Mouse (Mus musculus) heart, embryonic 12.5 days (tissue): Measurements from ENCODE around the gene Zbtb12. TPM values are rescaled to one million over a fixed set of nuclear protein-coding genes. Genes with fewer than 3 reads are reported as not detected.

Experiments
- ATAC-seq: fragments of 200-750 bp; cut with Nextera tagmentation; 2 replicates; pipeline ENCODE4 v1.8.0; 2017; ENCODE audit warnings: moderate TSS enrichment, moderate library complexity; ENCODE audit not compliant: insufficient number of reproducible peaks, low FRiP score
- H3K27ac ChIP-seq: fragments of 300-500 bp; sonication (generic); 2 replicates; pipeline ENCODE4 v1.5.1; 2016; ENCODE audit warnings: mild to moderate bottlenecking, moderate library complexity; ENCODE audit not compliant: poor library complexity, severe bottlenecking
- H3K27me3 ChIP-seq: fragments of 300-500 bp; sonication (generic); replicated peaks from 2 replicates; pipeline ENCODE4 v1.6.1; 2016; ENCODE audit warnings: mild to moderate bottlenecking, moderate library complexity
- H3K36me3 ChIP-seq: fragments of 300-500 bp; sonication (generic); 2 replicates; pipeline ENCODE4 v1.6.1; 2016; ENCODE audit warnings: mild to moderate bottlenecking, moderate library complexity
- H3K4me1 ChIP-seq: fragments of 300-500 bp; sonication (generic); replicated peaks from 2 replicates; pipeline ENCODE4 v1.6.1; 2016; ENCODE audit warnings: mild to moderate bottlenecking
- H3K4me2 ChIP-seq: fragments of 300-500 bp; sonication (generic); 2 replicates; pipeline ENCODE4 v1.6.1; 2016; ENCODE audit warnings: mild to moderate bottlenecking, moderate library complexity
- H3K4me3 ChIP-seq: fragments of 300-500 bp; sonication (generic); 2 replicates; pipeline ENCODE4 v1.5.1; 2016; ENCODE audit warnings: mild to moderate bottlenecking
- H3K9ac ChIP-seq: fragments of 300-500 bp; sonication (generic); 2 replicates; pipeline ENCODE4 v1.6.1; 2016; ENCODE audit warnings: mild to moderate bottlenecking, moderate library complexity
- H3K9me3 ChIP-seq: fragments of 300-500 bp; sonication (generic); replicated peaks from 2 replicates; pipeline ENCODE4 v1.6.1; 2016; ENCODE audit warnings: mild to moderate bottlenecking, moderate library complexity
- WGBS: fragments of 180-500 bp; shearing (Covaris S2); methylation state at CpG from one replicate; pipeline ENCODE4 v1.1.7; 2016; 5-methylcytosine and 5-hydroxymethylcytosine counted together
- polyA plus RNA-seq: library from polyadenylated mRNA; unstranded; fragments of >200 nt; fragmentation: Nextera tagmentation; extraction: Ambion mirVana; gene quantifications from 2 replicates; pipeline ENCODE4 v1.2.1, GENCODE M21; 2016

Zbtb12 gene
- polyA plus RNA-seq, 1 experiment from 2014 or later = 2.8 TPM

DNA sequence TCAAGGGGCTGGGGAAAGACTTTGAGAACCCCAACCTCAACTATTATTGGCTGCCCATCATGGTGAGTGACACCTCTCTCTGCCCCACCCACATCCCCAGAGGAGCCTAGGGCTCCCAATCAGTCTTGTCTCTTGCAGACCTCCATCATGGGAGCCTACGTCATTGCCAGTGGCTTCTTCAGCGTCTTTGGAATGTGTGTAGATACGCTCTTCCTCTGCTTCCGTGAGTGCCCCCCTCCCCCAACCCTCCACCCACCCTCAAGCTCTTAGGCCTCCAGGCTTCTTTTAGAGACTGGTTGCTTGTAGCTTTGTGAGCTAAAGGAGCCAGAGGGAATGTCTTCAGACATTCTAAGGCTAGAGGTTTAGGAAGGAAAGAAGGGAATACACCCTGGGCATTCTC, 49.6 kb downstream of the Zbtb12 start:
- Histone ChIP-seq H3K27ac (no peak overlapping the region), H3K27me3 (no peaks in the 10 kb centered on the region), H3K4me3 (no peak overlapping the region), H3K4me1 (peaks cover 14% of the 10 kb centered on the region), H3K9ac (no peak overlapping the region), H3K36me3 (peaks cover 2% of the 10 kb centered on the region; the same call in 1 of the 2 replicates), H3K4me2 (no peak overlapping the region), H3K9me3 (no peaks in the 10 kb centered on the region)
- ATAC-seq = no peak
- WGBS = 42% methylated on average over 4 of the region's 4 CpGs

DNA sequence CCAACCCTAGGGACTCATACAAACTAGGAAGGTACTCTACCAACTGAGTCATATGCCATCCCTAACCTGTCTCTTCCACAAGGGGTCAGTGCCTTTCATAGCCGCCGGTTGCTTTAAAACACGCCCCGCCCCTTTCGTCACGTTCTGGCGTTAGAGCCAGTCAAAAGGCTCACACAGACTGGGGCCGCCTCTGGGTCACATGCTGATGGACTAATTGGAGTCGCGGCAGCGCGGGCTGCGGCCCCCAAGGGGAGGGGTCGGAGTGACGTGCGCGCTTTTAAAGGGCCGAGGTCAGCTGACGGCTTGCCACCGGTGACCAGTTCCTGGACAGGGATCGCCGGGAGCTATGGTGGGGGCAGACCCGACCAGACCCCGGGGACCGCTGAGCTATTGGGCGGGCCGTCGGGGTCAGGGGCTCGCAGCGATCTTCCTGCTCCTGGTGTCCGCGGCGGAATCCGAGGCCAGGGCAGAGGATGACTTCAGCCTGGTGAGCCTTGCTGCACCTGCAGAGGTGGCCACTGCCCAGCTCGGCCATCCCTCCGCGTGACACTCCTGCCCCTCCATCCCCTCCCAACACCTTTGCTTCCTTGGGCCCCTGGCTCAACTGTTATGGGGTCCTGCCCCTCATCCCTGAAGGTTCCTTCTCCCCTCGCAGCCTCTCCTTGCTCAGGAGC, 51.9 kb downstream of the Zbtb12 start, which contains the start of gene Neu1:
Neu1 (plus strand) TSS at position 193 of the 674 bp plus-strand sequence.
- Histone ChIP-seq H3K36me3 (peaks cover 21% of the 10 kb centered on the region), H3K27me3 (no peaks in the 10 kb centered on the region), H3K4me1 (peaks cover 19% of the 10 kb centered on the region), H3K4me2 (peak within 1 kb of the TSS; percentile 90), H3K27ac (peak within 1 kb of the TSS; percentile 15; the same call in 1 of the 2 replicates), H3K4me3 (peak within 1 kb of the TSS; percentile 70), H3K9me3 (no peaks in the 10 kb centered on the region), H3K9ac (peak within 1 kb of the TSS; percentile 79)
- ATAC-seq = peak; percentile 98
- under 1% methylated on average over 38 of the region's 38 CpGs for WGBS

DNA sequence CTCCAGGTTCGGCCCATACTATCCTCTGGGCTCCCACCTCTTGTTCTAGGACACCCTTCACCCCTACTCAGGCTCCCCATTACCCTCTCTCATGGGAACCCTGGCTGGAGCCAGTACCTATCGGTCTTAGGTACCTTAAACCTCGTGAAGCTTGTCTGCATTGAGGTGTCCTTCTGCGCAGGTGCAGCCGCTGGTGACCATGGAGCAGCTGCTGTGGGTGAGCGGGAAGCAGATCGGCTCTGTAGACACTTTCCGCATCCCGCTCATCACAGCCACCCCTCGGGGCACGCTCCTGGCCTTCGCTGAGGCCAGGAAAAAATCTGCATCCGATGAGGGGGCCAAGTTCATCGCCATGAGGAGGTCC, 52.4 kb downstream of the Zbtb12 start:
- Histone ChIP-seq H3K27me3 (no peaks in the 10 kb centered on the region), H3K27ac (no peak overlapping the region), H3K4me2 (peak overlapping the region; percentile 90), H3K4me3 (peak overlapping the region; percentile 70), H3K4me1 (peaks cover 19% of the 10 kb centered on the region), H3K9ac (peak overlapping the region; percentile 79), H3K36me3 (peaks cover 21% of the 10 kb centered on the region), H3K9me3 (no peaks in the 10 kb centered on the region)
- WGBS = 15% methylated on average over 14 of the region's 14 CpGs
- peak; percentile 3; the same call in 1 of the 2 replicates for ATAC-seq

DNA sequence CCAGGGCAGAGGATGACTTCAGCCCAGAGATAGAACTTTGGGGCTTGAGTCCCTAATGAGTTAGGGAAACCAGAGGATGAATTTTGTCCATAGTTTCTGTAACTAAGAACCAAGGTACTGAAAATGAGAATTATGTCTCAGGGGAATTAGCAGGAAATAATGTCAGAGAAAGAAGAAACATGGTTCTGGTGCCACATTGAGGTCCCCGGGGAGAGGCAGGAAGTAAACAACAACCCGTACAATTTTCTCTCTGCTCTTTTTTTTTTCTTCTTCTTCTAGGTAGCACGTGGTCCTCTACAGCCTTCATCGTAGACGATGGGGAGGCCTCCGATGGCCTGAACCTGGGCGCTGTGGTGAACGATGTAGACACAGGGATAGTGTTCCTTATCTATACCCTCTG, 53.0 kb downstream of the Zbtb12 start:
- peak overlapping the region; percentile 90 for H3K4me2 ChIP-seq
- H3K27me3 ChIP-seq = no peaks in the 10 kb centered on the region
- H3K9me3 ChIP-seq = no peaks in the 10 kb centered on the region
- peak overlapping the region; percentile 79 for H3K9ac ChIP-seq
- no peak for ATAC-seq
- H3K27ac ChIP-seq = no peak overlapping the region
- H3K4me3 ChIP-seq = peak overlapping the region; percentile 70
- H3K36me3 ChIP-seq = peaks cover 23% of the 10 kb centered on the region
- H3K4me1 ChIP-seq = peaks cover 19% of the 10 kb centered on the region
- WGBS = 82% methylated on average over 8 of the region's 8 CpGs

DNA sequence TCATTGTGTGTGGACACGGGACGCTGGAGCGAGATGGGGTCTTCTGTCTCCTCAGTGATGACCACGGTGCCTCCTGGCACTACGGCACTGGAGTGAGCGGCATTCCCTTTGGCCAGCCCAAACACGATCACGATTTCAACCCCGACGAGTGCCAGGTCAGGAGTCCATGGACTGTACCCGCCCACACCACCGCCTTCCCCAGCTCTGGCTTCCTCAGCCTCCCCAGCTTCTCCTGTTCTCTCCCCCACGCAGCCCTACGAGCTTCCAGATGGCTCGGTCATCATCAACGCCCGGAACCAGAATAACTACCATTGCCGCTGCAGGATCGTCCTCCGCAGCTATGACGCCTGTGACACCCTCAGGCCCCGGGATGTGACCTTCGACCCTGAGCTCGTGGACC, 54.7 kb downstream of the Zbtb12 start:
- 72% methylated on average over 24 of the region's 24 CpGs for WGBS
- no peak overlapping the region for H3K4me3 ChIP-seq
- no peak overlapping the region for H3K4me2 ChIP-seq
- no peaks in the 10 kb centered on the region for H3K9me3 ChIP-seq
- no peak overlapping the region for H3K27ac ChIP-seq
- peaks cover 25% of the 10 kb centered on the region for H3K36me3 ChIP-seq
- H3K9ac ChIP-seq = no peak overlapping the region
- ATAC-seq = no peak
- H3K4me1 ChIP-seq = peaks cover 15% of the 10 kb centered on the region
- H3K27me3 ChIP-seq = no peaks in the 10 kb centered on the region

DNA sequence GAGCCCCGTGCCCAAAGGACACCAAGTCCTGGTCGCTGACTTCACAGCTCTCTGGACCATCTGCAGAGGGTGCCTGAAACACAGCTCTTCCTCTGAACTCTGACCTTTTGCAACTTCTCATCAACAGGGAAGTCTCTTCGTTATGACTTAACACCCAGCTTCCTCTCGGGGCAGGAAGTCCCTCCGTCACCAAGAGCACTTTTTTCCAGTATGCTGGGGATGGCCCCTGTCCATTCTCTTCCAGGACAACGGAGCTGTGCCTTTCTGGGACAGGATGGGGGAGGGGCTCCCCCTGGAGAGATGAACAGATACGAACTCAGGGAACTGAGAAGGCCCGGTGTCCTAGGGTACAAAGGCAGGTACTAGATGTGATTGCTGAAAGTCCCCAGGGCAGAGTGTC, 55.5 kb downstream of the Zbtb12 start:
- WGBS = 40% methylated on average over 8 of the region's 8 CpGs
- peaks cover 25% of the 10 kb centered on the region for H3K36me3 ChIP-seq
- H3K27ac ChIP-seq = no peak overlapping the region

DNA sequence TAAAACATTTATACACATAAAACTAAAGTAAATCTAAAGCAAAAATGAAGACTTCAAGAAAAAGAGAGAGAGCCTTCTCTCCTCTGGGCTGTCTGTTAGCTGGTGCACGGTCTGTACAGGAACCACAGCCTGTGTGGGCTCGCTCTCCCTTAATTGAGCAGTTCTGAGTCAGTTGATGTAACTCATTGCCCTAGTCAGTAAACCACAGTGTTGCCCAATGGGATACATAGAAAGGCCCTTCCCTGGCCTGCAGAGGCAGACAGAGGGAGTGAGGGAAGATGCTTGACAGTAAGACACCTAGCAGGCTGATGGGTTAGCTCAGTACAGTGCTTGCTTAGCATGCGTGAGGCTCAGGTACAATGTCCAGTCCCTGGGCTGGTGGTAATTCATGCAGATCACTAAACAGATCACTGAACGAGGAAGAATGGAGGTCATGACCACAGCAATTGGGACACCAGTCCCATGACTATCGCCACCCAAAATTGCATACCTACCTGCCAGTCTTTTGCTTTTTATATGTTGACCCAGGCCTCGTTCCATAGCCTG, 58.8 kb downstream of the Zbtb12 start:
- Histone ChIP-seq H3K4me1 (peaks cover 9% of the 10 kb centered on the region), H3K4me2 (no peak overlapping the region), H3K4me3 (no peak overlapping the region), H3K36me3 (peaks cover 25% of the 10 kb centered on the region), H3K27ac (no peak overlapping the region), H3K9ac (no peak overlapping the region), H3K27me3 (no peaks in the 10 kb centered on the region), H3K9me3 (no peaks in the 10 kb centered on the region)
- WGBS = 78% methylated on average over 6 of the region's 6 CpGs
- no peak for ATAC-seq

More for the DNA sequence above, 55.5 kb downstream of the Zbtb12 start:
- peaks cover 15% of the 10 kb centered on the region for H3K4me1 ChIP-seq
- no peaks in the 10 kb centered on the region for H3K27me3 ChIP-seq
- H3K9me3 ChIP-seq = no peaks in the 10 kb centered on the region
- no peak overlapping the region for H3K4me2 ChIP-seq
- H3K9ac ChIP-seq = 0 out of 2 replicates have a peak overlapping the region, but pooled peaks have one; percentile 13
- no peak overlapping the region for H3K4me3 ChIP-seq
- no peak for ATAC-seq

DNA sequence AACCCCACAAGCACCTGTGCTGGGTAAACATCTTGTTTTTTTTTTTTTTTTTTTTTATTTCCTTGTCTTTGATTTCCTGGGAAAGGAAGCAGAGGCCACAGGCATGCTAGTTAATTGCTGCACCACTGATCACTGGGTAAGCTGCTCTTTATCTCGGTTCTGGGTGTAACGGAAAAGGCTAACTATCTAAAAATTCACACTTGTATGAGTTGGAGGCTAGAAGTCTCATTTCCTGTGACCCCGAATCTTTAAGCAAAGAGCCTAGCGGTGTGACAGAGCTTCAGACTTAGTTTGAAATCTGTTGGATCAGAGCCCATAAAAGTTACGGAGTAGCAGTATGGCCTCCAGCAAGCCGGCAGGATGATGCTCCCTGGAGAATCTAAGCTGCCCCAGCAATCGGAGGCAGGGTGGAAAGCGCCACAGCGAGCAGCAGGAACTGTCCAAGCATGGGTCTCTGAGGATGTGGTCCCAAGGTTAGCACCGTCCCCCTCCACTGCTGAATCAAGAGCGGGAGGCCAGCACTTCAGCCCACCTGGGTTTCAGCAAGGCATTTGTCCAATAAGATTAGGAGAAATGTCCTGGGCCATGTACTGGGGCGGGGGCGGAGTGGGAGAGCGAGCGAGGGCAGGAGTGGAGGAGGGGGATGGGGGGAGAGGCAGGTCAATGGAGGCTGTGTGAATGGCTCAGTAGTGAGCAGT, 62.2 kb downstream of the Zbtb12 start:
- peak overlapping the region; percentile 59; the same call in 1 of the 2 replicates for H3K9ac ChIP-seq

DNA sequence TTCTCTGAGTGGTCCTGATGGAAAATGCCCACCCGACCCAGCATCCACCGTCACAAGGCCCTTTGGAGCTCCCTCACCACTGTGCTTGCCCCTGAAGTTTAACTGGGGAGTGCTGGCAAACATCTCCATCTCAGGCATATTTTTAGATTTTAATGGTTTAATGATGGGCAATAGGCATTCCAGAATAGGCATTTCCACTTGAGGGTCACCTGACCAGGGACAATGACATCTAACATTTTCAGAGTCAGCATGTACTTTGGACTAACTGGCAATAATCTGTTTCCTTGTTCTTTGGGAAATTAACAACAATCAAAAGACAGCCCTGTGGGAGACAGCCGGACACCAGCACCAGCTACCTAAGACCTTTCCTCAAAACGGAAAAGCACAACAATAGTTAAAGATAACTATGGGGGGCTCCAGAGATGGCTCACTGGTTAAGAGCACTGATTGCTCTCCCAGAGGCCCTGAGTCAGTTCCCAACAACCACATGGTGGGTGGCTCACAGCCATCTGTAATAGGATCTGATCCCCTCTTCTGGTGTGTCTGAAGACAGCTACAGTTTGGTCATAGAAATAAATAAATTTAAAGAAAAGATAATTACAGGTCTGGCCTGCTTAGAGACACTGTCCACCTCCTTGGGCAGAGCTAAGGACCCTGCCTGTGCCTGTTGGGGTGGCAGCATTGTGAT, 64.0 kb downstream of the Zbtb12 start:
- H3K4me3 ChIP-seq = no peak overlapping the region
- no peaks in the 10 kb centered on the region for H3K27me3 ChIP-seq
- H3K36me3 ChIP-seq = no peaks in the 10 kb centered on the region
- no peaks in the 10 kb centered on the region for H3K9me3 ChIP-seq
- ATAC-seq = no peak
- WGBS = 72% methylated on average over 4 of the region's 4 CpGs
- H3K4me2 ChIP-seq = no peak overlapping the region
- H3K4me1 ChIP-seq = peaks cover 9% of the 10 kb centered on the region
- no peak overlapping the region for H3K9ac ChIP-seq
- no peak overlapping the region for H3K27ac ChIP-seq

More for the DNA sequence above, 62.2 kb downstream of the Zbtb12 start:
- Histone ChIP-seq H3K9me3 (no peaks in the 10 kb centered on the region), H3K4me1 (peaks cover 9% of the 10 kb centered on the region), H3K27me3 (no peaks in the 10 kb centered on the region), H3K27ac (peak overlapping the region; percentile 61), H3K4me3 (peak overlapping the region; percentile 45), H3K36me3 (peaks cover 4% of the 10 kb centered on the region; the same call in 1 of the 2 replicates), H3K4me2 (peak overlapping the region; percentile 73)
- WGBS = 7% methylated on average over 15 of the region's 15 CpGs
- peak; percentile 77 for ATAC-seq

DNA sequence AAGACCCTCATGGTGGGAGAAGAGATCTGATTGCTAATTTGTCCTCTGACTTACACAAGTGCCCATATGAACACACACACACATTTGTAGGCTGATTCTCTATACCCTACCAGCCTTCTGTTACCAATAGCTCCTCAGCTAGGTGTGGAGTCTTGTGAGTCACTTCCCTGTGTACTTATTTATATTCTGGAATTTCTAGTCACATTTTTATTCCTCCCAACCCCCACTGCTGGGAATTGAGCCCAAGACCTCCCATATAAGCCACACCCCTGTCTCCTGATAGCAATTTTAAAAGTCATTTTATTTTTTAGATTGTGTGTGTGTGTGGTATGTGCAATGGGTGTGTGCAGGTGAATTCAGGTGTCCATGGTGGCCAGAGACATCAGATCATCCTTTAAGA, 65.1 kb downstream of the Zbtb12 start:
- ATAC-seq = no peak

More for the DNA sequence above, 65.1 kb downstream of the Zbtb12 start:
- Histone ChIP-seq H3K27me3 (no peaks in the 10 kb centered on the region), H3K36me3 (peaks cover 1% of the 10 kb centered on the region), H3K27ac (no peak overlapping the region), H3K9ac (no peak overlapping the region), H3K4me1 (peaks cover 9% of the 10 kb centered on the region), H3K9me3 (no peaks in the 10 kb centered on the region), H3K4me2 (no peak overlapping the region), H3K4me3 (no peak overlapping the region)
